Mouse (Mus musculus): ENCODE measurements at regions not wholly inside any gene's neighbourhood (a gene's known extent, or its start where the extent isn't known, plus 50 kb on each side); places are given as distances from the start of the nearest gene placed in this dataset.

GRCm38 (mm10) chr6:123930951-123931350 is 77.7 kb upstream of the Vmn2r25 start:
- in situ Hi-C loops (cut with MboI, MseI) = loop anchor here (5.0 kb wide), 3 partner anchors 331 to 446 kb away; no protein-coding TSS in a partner anchor

- in situ Hi-C loops (cut with MboI, MseI) = no loop called here
These were observed 84.7 kb upstream of the Vmn2r25 start for GRCm38 (mm10) chr6:123937930-123938329.

- in situ Hi-C loops (cut with MboI, MseI) = loop anchor here in 1 of 2 experiments (10.0 kb wide), 1 partner anchor 1697 kb away; no protein-coding TSS in a partner anchor
These were observed 63.0 kb upstream of the Vmn2r26 start for GRCm38 (mm10) chr6:123961321-123961720.

GRCm38 (mm10) chr6:123971180-123971579 is 53.2 kb upstream of the Vmn2r26 start:
- in situ Hi-C loops (cut with MboI, MseI) = no loop called here
